Mouse (Mus musculus) retina, postnatal 7 days (tissue): ENCODE data around the gene Smarca2.

Experiments used
- DNase-seq: peaks from one replicate; pipeline ENCODE4 v3.0.0-alpha.2; 2012; ENCODE audit warnings: low read depth, low spot score

Gene Smarca2

GRCm38 (mm10) chr19:26747571-26748539 is 143.0 kb downstream of the Smarca2 start:
- no peak for DNase-seq

GRCm38 (mm10) chr19:26748676-26749075 is 143.8 kb downstream of the Smarca2 start:
- DNase-seq: no peak

DNA sequence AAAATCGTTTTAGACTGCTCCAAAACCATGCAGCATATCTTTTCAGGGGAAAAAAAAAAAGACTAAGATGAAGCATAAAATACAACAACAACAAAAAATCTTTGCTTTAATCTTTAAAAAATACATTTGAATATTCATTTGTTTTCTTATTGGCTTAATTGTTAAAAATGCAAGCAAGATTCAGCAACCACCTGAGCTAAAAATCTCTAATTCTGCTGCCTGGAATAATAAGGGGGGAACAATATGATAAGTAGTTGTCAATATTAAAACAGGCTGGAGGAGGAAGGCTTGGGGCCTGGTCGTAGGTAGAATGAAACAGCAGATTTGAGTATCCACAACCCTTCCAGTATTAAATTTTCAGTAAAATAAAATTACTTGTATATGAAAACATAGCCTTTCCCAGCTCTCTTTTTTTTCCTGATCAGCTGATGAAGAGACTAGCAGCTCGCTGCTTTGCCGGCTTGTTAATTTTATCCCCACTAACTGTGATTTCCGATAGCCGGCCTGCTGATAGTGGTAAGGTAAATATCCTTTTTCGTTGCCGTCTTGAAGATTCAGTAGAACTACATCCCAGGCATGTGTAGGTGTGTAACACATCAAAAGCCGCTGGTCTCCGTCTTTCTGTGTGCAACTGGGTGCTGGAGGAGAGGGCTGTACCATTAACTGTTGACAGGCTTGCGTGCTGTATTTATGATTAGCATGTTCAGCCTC is 144.7 kb downstream of the Smarca2 start:
- no peak for DNase-seq

DNA sequence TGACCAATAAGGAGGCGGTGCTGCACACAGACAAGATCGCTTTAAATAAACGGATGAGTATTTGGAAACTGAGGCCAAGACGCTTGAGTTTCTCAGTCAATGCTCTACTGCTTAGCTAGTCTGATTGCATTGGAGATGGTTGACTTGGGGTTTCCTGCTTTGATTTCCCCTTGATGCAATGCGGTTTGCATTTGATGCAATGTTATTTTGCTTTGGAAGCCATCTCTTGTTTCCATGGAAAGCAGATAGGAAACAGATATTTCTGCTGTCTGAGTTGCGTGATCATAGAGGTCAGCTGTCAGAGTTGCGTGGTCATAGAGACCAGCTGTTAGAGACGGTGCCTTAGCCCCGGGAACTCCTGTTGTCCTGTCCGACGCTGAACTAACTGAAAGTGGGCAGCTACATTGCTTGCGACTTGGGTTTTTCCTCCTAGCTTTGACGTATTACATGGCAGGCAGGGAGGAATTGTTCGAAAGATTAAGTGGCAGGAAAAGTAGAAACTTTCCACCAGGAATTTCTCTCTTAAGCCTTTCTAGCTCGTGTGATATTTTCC is 147.8 kb downstream of the Smarca2 start:
- no peak for DNase-seq

- DNase-seq: no peak
Measured at GRCm38 (mm10) chr19:26753266-26753872, 148.5 kb downstream of the Smarca2 start.

DNA sequence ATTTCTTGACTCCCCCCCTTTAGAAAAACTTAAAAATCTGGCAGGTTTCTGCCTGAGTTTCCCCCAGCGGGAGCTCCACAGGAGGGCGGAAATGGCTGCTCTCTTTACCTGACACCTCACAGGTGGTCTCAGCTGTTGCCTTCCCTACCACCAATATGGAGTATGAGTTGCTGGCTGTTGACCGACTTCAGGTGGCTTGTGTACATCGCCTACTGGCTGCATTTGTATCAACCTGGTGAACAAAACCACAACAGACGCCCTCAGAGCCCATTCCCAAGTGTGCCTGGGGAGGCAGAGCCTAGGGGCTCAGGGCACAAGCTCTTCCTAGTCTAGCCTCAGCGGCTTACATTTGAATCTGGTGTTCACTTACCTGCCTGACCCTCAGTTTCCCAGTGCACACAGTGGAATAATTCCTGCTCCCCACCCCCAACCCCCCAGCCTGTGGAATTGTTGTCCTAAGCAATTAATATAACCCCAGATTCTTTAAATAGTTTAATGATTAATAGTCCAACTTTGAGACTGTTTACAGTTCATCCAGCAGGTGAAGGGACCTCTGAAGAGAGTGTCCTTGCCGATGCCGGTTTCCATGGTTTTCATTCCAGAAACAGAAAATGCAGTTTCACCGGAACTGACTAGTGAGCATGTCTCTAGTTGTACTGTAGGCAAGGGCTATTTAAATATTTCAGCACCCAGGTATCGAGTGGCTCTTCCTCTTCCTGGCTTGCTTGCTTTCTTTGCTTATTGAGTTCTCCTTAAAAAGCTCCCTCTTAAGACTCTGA is 149.4 kb downstream of the Smarca2 start:
- DNase-seq: no peak

GRCm38 (mm10) chr19:26755991-26756390 is 151.1 kb downstream of the Smarca2 start:
- DNase-seq: no peak

GRCm38 (mm10) chr19:26756399-26756798 is 151.5 kb downstream of the Smarca2 start:
- DNase-seq: no peak

DNA sequence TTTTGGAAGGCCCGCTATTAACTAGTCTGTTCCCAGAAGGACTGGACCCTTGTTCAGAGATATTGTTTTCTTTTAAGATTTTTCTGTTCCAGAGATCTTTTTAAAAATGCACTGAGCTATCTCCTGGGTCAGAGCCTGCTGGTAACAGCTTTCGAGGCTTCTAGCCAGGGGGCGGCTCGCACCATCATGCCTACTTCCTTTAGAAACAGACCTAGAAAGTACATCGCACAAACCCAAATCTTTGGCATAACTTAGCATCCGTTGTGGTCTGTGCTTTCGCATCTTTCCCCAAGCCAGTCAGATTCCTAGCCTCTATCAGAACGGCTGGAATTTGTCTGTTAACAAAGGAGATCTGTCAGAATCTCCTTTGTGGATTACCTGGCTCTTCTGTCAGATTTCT is 153.3 kb downstream of the Smarca2 start:
- DNase-seq: no peak

GRCm38 (mm10) chr19:26758620-26759019 is 153.8 kb downstream of the Smarca2 start:
- DNase-seq: no peak

DNA sequence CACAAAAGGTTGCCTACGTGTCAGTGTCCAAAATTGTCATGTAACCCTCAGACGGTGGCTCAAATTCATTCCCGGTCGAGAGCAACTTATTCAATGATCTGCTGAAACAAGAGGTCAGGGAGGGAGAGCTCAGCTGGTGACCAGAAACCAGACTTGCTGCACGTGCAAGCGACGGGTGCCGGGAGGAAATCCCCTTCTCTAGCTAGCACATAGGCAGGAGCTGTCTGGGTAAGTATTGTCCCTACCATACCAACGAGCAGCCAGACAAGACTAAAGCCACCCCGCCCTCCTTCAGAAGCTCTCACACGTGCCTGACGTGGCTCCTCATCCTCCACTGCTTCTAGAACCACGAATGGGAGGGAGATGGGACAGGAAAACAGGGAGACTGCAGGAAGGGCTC is 154.4 kb downstream of the Smarca2 start:
- no peak for DNase-seq

DNA sequence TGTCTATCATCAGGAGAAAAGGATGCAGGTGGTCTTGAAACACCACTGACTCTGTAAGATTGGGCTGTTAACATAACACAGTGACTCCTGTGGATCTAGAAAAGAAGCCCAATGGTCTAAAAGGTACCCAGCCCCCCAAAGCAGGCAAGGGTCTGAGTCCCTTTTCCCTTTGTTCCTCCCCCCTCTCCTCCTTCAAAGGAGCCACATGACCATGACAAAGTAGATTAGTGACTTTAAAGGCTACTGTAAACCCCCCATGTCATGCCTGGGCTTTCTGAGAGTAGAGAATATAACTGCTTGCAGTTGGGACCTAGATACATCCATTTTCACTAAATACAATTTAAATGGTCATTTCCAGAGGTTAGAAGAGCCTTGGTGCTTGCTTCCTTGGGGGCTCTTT is 156.4 kb downstream of the Smarca2 start:
- no peak for DNase-seq

GRCm38 (mm10) chr19:26765483-26765882 is 160.6 kb downstream of the Smarca2 start:
- no peak for DNase-seq

DNA sequence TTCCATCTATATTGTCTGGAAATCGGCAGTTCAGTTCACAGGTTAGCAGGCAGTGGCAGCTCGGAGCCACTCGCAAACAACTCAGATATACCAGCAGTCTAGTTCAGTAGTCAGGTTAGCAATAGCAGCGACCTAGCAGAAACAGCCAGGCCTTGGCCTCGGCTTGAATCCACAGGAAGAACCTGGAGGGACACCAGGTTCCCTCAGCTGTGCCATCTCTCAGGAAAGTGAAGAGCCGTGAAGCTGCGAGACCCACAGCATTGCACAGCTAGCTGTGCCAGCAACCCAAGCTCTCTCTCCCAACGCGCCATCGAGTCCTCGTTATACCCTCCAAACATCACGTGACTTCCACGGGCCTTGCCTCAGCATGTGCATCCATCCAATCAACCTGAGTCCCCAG is 162.6 kb downstream of the Smarca2 start:
- DNase-seq: no peak

- no peak for DNase-seq
Measured at GRCm38 (mm10) chr19:26767941-26768340, 163.1 kb downstream of the Smarca2 start.

GRCm38 (mm10) chr19:26768846-26769245 is 164.0 kb downstream of the Smarca2 start:
- DNase-seq: no peak

- peak; percentile 42 for DNase-seq
Measured at GRCm38 (mm10) chr19:26769609-26770500, 165.0 kb downstream of the Smarca2 start.

DNA sequence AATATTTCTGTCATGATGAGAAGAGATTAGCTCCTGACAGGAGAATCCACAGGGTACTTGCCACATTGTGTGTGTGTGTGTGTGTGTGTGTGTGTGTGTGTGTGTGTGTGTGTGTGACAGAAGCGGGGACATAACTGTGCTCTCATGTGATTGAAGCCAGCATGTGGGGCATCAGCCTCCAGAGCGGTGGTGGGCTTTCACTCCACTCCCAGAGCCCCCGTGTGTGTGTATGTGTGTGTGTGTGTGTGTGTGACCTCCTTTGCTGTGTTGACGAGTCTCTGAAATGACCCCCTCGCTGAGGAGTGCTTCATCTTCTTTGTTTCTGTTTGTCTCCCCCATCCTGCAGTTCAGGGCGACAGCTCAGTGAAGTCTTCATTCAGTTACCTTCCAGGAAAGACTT is 165.7 kb downstream of the Smarca2 start:
- no peak for DNase-seq

DNA sequence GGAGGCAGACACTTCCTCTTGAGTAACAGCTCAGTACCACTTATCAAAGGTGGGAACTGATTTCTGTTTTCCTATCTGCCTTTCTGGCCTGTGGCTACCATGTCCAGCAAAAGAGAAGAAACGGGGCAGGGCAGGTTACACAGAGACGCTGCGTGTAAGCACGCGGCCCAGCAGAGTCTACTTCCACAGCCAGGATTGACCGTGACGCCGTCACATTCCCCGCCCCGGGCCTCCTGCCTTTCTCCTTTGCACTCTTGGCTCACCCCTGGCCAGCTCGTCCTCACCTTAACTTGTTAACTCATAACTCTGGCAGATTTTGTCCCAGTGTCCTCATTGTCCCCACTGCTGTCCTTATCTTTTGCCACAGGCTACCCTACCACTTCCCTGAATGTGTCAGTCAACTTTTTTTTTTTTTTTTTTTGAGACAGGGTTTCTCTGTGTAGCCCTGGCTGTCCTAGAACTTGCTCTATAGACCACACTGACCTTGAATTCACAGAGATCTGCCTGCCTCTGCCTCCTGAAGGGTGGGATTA is 167.3 kb downstream of the Smarca2 start:
- DNase-seq: no peak
